Mouse (Mus musculus) neural tube, embryonic 15.5 days (tissue): ENCODE results near the gene Pym1. TPM values are rescaled to one million over a fixed set of nuclear protein-coding genes. Genes with fewer than 3 reads are reported as not detected.

ENCODE experiments used
- ATAC-seq: fragments of 200-750 bp; cut with Nextera tagmentation; 2 replicates; pipeline ENCODE4 v1.8.0; 2017; ENCODE audit warnings: mild to moderate bottlenecking, moderate TSS enrichment, moderate library complexity; ENCODE audit not compliant: low FRiP score
- H3K27ac ChIP-seq: fragments of 300-500 bp; sonication (generic); replicated peaks from 2 replicates; pipeline ENCODE4 v1.5.1; 2015; ENCODE audit warnings: mild to moderate bottlenecking, inconsistent platforms
- H3K27me3 ChIP-seq: fragments of 300-500 bp; sonication (generic); replicated peaks from 2 replicates; pipeline ENCODE4 v1.6.1; 2015; ENCODE audit warnings: inconsistent platforms
- H3K36me3 ChIP-seq: fragments of 300-500 bp; sonication (generic); 2 replicates; pipeline ENCODE4 v1.6.1; 2015; ENCODE audit warnings: inconsistent platforms
- H3K4me1 ChIP-seq: fragments of 300-500 bp; sonication (generic); 2 replicates; pipeline ENCODE4 v1.6.1; 2015; ENCODE audit warnings: inconsistent platforms
- H3K4me2 ChIP-seq: fragments of 300-500 bp; sonication (generic); 2 replicates; pipeline ENCODE4 v1.6.1; 2015; ENCODE audit warnings: inconsistent platforms, mild to moderate bottlenecking, moderate library complexity
- H3K4me3 ChIP-seq: fragments of 300-500 bp; sonication (generic); replicated peaks from 2 replicates; pipeline ENCODE4 v1.5.1; 2015; ENCODE audit warnings: mild to moderate bottlenecking, inconsistent platforms
- H3K9ac ChIP-seq: fragments of 300-500 bp; sonication (generic); replicated peaks from 2 replicates; pipeline ENCODE4 v1.6.1; 2015; ENCODE audit warnings: mild to moderate bottlenecking, inconsistent platforms
- H3K9me3 ChIP-seq: fragments of 300-500 bp; sonication (generic); replicated peaks from 2 replicates; pipeline ENCODE4 v1.6.1; 2016; ENCODE audit warnings: inconsistent platforms
- WGBS: fragments of 180-500 bp; shearing (Covaris S2); methylation state at CpG from one replicate; pipeline ENCODE4 v1.1.7; 2015; ENCODE audit warnings: mixed read lengths; 5-methylcytosine and 5-hydroxymethylcytosine counted together
- polyA plus RNA-seq: library from polyadenylated mRNA; unstranded; fragments of >200 nt; fragmentation: Nextera tagmentation; extraction: Ambion mirVana; gene quantifications from 2 replicates; pipeline ENCODE4 v1.2.1, GENCODE M21; 2015

Pym1 gene
- polyA plus RNA-seq, 1 experiment from 2014 or later, result 41.7 TPM

- ATAC-seq, result no peak
- WGBS, result 42% methylated on average over 8 of the region's 9 CpGs
- Histone ChIP-seq H3K27me3 (peaks cover 33% of the 10 kb centered on the region), H3K4me3 (peak overlapping the region; percentile 61), H3K4me1 (peaks cover 48% of the 10 kb centered on the region), H3K9ac (peak overlapping the region; percentile 74), H3K27ac (peak overlapping the region; percentile 86), H3K9me3 (no peaks in the 10 kb centered on the region), H3K4me2 (peak overlapping the region; percentile 83), H3K36me3 (no peaks in the 10 kb centered on the region)
Measured at GRCm38 (mm10) chr10:128746972-128747645, 580 bp upstream of the Pym1 start.

- no peaks in the 10 kb centered on the region for H3K9me3 ChIP-seq
- peak; percentile 95 for ATAC-seq
- H3K4me1 ChIP-seq, result peaks cover 40% of the 10 kb centered on the region
- 0 out of 2 replicates have a peak, but pooled peaks cover 2% of the 10 kb centered on the region for H3K36me3 ChIP-seq
- peak overlapping the region; percentile 74 for H3K9ac ChIP-seq
- H3K27ac ChIP-seq, result peak overlapping the region; percentile 86
- H3K27me3 ChIP-seq, result peaks cover 21% of the 10 kb centered on the region
- peak overlapping the region; percentile 83 for H3K4me2 ChIP-seq
- H3K4me3 ChIP-seq, result peak overlapping the region; percentile 61
- under 1% methylated on average over 37 of the region's 37 CpGs for WGBS
Measured at GRCm38 (mm10) chr10:128748252-128748864, 669 bp downstream of the Pym1 start.

- Histone ChIP-seq H3K4me1 (no peaks in the 10 kb centered on the region), H3K9me3 (no peaks in the 10 kb centered on the region), H3K36me3 (no peaks in the 10 kb centered on the region), H3K4me3 (no peak overlapping the region), H3K27ac (no peak overlapping the region), H3K27me3 (no peaks in the 10 kb centered on the region), H3K9ac (no peak overlapping the region), H3K4me2 (no peak overlapping the region)
- ATAC-seq, result no peak
- 88% methylated on average over 2 of the region's 2 CpGs for WGBS
Measured at GRCm38 (mm10) chr10:128772895-128773294, 25.2 kb downstream of the Pym1 start.

- Histone ChIP-seq H3K9me3 (no peaks in the 10 kb centered on the region), H3K27ac (no peak overlapping the region), H3K36me3 (no peaks in the 10 kb centered on the region), H3K4me2 (no peak overlapping the region), H3K4me1 (no peaks in the 10 kb centered on the region), H3K27me3 (no peaks in the 10 kb centered on the region), H3K9ac (no peak overlapping the region), H3K4me3 (no peak overlapping the region)
- ATAC-seq, result no peak
- 25% methylated on average over 5 of the region's 5 CpGs for WGBS
Measured at GRCm38 (mm10) chr10:128773685-128774084, 26.0 kb downstream of the Pym1 start.

- ATAC-seq, result no peak
- no peak overlapping the region for H3K4me3 ChIP-seq
- H3K4me1 ChIP-seq, result no peaks in the 10 kb centered on the region
- H3K27ac ChIP-seq, result no peak overlapping the region
- no peak overlapping the region for H3K9ac ChIP-seq
- no peak overlapping the region for H3K4me2 ChIP-seq
- WGBS, result 96% methylated on average over 2 of the region's 2 CpGs
- no peaks in the 10 kb centered on the region for H3K36me3 ChIP-seq
- no peaks in the 10 kb centered on the region; the same call in 1 of the 2 replicates for H3K9me3 ChIP-seq
- no peaks in the 10 kb centered on the region for H3K27me3 ChIP-seq
Measured at GRCm38 (mm10) chr10:128778441-128778840, 30.8 kb downstream of the Pym1 start.

GRCm38 (mm10) chr10:128779011-128779795 lies 31.5 kb downstream of the Pym1 start:
- H3K4me3 ChIP-seq, result no peak overlapping the region
- no peaks in the 10 kb centered on the region for H3K27me3 ChIP-seq
- H3K36me3 ChIP-seq, result no peaks in the 10 kb centered on the region
- 48% methylated on average over 8 of the region's 8 CpGs for WGBS
- no peak overlapping the region for H3K4me2 ChIP-seq
- no peaks in the 10 kb centered on the region; the same call in 1 of the 2 replicates for H3K9me3 ChIP-seq
- H3K9ac ChIP-seq, result no peak overlapping the region
- H3K4me1 ChIP-seq, result no peaks in the 10 kb centered on the region
- 0 out of 2 replicates have a peak overlapping the region, but pooled peaks have one; percentile 2 for H3K27ac ChIP-seq
- no peak for ATAC-seq

- no peak overlapping the region for H3K9ac ChIP-seq
- H3K4me3 ChIP-seq, result no peak overlapping the region
- no peak overlapping the region for H3K27ac ChIP-seq
- ATAC-seq, result no peak
- no peak overlapping the region for H3K4me2 ChIP-seq
- no peaks in the 10 kb centered on the region for H3K36me3 ChIP-seq
- no peaks in the 10 kb centered on the region for H3K4me1 ChIP-seq
- WGBS, result 96% methylated on average over 1 of the region's 1 CpGs
- H3K9me3 ChIP-seq, result no peaks in the 10 kb centered on the region; the same call in 1 of the 2 replicates
- no peaks in the 10 kb centered on the region for H3K27me3 ChIP-seq
Measured at GRCm38 (mm10) chr10:128780200-128780599, 32.5 kb downstream of the Pym1 start.

- H3K36me3 ChIP-seq, result no peaks in the 10 kb centered on the region
- no peaks in the 10 kb centered on the region for H3K27me3 ChIP-seq
- no peak within 1 kb of the TSS for H3K27ac ChIP-seq
- no peak within 1 kb of the TSS for H3K4me3 ChIP-seq
- WGBS, result 76% methylated on average over 7 of the region's 7 CpGs
- H3K4me1 ChIP-seq, result no peaks in the 10 kb centered on the region
- H3K9ac ChIP-seq, result no peak within 1 kb of the TSS
- no peak for ATAC-seq
- no peaks in the 10 kb centered on the region for H3K9me3 ChIP-seq
- H3K4me2 ChIP-seq, result no peak within 1 kb of the TSS
Measured at GRCm38 (mm10) chr10:128790398-128791124, 42.9 kb downstream of the Pym1 start, which contains the start of gene Mmp19. TSS of gene Mmp19 (plus strand) at chr10:128790910.

- Histone ChIP-seq H3K27me3 (no peaks in the 10 kb centered on the region), H3K4me3 (no peak overlapping the region), H3K36me3 (no peaks in the 10 kb centered on the region), H3K4me2 (no peak overlapping the region), H3K9ac (no peak overlapping the region), H3K27ac (no peak overlapping the region), H3K9me3 (no peaks in the 10 kb centered on the region), H3K4me1 (no peaks in the 10 kb centered on the region)
- ATAC-seq, result no peak
Measured at GRCm38 (mm10) chr10:128792041-128792440, 44.4 kb downstream of the Pym1 start.

GRCm38 (mm10) chr10:128793258-128793657 lies 45.6 kb downstream of the Pym1 start:
- 0 out of 2 replicates have a peak, but pooled peaks cover 3% of the 10 kb centered on the region for H3K36me3 ChIP-seq
- no peak overlapping the region for H3K4me2 ChIP-seq
- H3K4me1 ChIP-seq, result no peaks in the 10 kb centered on the region
- no peak overlapping the region for H3K9ac ChIP-seq
- no peak overlapping the region for H3K27ac ChIP-seq
- H3K27me3 ChIP-seq, result no peaks in the 10 kb centered on the region
- H3K4me3 ChIP-seq, result no peak overlapping the region
- WGBS, result 91% methylated on average over 1 of the region's 1 CpGs
- ATAC-seq, result no peak
- no peaks in the 10 kb centered on the region for H3K9me3 ChIP-seq

GRCm38 (mm10) chr10:128794391-128794790 lies 46.7 kb downstream of the Pym1 start:
- 0 out of 2 replicates have a peak, but pooled peaks cover 4% of the 10 kb centered on the region for H3K36me3 ChIP-seq

More at GRCm38 (mm10) chr10:128794391-128794790, 46.7 kb downstream of the Pym1 start:
- Histone ChIP-seq H3K27me3 (no peaks in the 10 kb centered on the region), H3K27ac (no peak overlapping the region), H3K4me3 (no peak overlapping the region), H3K4me2 (no peak overlapping the region), H3K9me3 (no peaks in the 10 kb centered on the region), H3K9ac (no peak overlapping the region), H3K4me1 (no peaks in the 10 kb centered on the region)
- ATAC-seq, result no peak
- WGBS, result 93% methylated on average over 5 of the region's 5 CpGs
